Mouse (Mus musculus): ENCODE measurements around the gene Luc7l. TPM values are rescaled to one million over a fixed set of nuclear protein-coding genes. Genes with fewer than 3 reads are reported as not detected.

Luc7l gene
- total and polyA plus RNA-seq, 2 experiments, result 15.4 to 18.2 TPM

- 9% methylated on average over 6 of the region's 6 CpGs for WGBS
- Histone ChIP-seq H3K27me3 (ENCODE audit: control insufficient read depth, insufficient read depth, low read length) (no peaks in the 10 kb centered on the region), H3K9ac (ENCODE audit: low read depth, low read length) (no peak overlapping the region), H3K4me1 (ENCODE audit: control insufficient read depth, insufficient read depth, low read length) (no peaks in the 10 kb centered on the region), H3K36me3 (ENCODE audit: control insufficient read depth, insufficient read depth, low read length) (no peaks in the 10 kb centered on the region), H3K27ac (replicated peaks; ENCODE audit: insufficient read depth, low read depth, low read length) (no peak overlapping the region), H3K79me2 (ENCODE audit: control insufficient read depth, insufficient read depth, low read length) (no peaks in the 10 kb centered on the region), H3K4me3 (ENCODE audit: insufficient read depth, low read depth, low read length) (no peak overlapping the region)
- DNase-seq (ENCODE audit: extremely low read depth, low read depth, low spot score), result peak; percentile 24
- TF ChIP-seq POLR2A (IDR thresholded peaks at IDR 0.05; ENCODE audit: extremely low read depth, insufficient read depth, low read length) (no peak), CTCF (IDR thresholded peaks at IDR 0.05; ENCODE audit: low read depth, low read length) (peak; percentile 58)
Observed at GRCm38 (mm10) chr17:26314291-26314690, 61.6 kb downstream of the Luc7l start.

DNA sequence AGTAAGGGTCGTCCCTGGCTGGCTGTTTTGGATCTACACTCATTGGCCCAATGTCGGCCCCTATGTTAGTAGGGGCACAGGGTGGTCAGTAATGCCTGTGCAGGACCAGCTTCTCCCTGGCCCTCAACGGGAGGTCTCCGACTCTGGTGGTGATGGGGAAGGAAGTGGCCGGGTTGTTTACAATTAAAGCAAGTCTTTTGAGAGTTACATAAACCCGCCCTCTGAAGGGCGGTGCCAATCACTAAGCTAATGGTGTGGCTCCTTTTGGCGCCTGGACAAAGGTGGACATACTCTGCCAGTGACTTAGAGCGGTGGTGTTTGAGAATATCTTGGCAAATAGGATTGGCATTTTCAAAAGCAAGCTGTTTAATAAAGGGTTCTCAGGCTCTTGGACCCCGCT is 62.8 kb downstream of the Luc7l start:
- TF ChIP-seq POLR2A (IDR thresholded peaks at IDR 0.05; ENCODE audit: extremely low read depth, insufficient read depth, low read length), result no peak
- TF ChIP-seq CTCF (IDR thresholded peaks at IDR 0.05; ENCODE audit: low read depth, low read length), result no peak
- DNase-seq (ENCODE audit: extremely low read depth, low read depth, low spot score), result no peak
- WGBS, result 41% methylated on average over 10 of the region's 10 CpGs
- H3K27me3 ChIP-seq (ENCODE audit: control insufficient read depth, insufficient read depth, low read length), result no peaks in the 10 kb centered on the region
- no peaks in the 10 kb centered on the region for H3K4me1 ChIP-seq (ENCODE audit: control insufficient read depth, insufficient read depth, low read length)
- H3K79me2 ChIP-seq (ENCODE audit: control insufficient read depth, insufficient read depth, low read length), result no peaks in the 10 kb centered on the region
- H3K9ac ChIP-seq (ENCODE audit: low read depth, low read length), result no peak overlapping the region
- H3K36me3 ChIP-seq (ENCODE audit: control insufficient read depth, insufficient read depth, low read length), result no peaks in the 10 kb centered on the region
- H3K4me3 ChIP-seq (ENCODE audit: insufficient read depth, low read depth, low read length), result no peak overlapping the region
- H3K27ac ChIP-seq (replicated peaks; ENCODE audit: insufficient read depth, low read depth, low read length), result no peak overlapping the region

DNA sequence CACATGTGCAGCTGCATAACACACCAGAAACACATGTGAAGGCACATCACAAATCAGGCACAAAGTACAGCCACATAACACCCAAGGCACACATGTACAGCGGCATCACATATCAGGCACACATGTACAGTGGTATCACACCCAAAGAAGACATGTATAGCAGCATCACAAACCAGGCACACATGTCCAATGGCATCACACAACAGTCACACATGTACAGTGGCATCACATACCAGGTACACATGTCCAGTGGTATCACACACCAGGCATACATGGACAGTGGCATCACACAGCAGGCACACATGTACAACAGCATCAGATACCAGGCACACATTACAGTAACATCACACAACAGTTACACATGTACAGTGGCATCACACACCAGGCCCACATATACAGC is 65.7 kb downstream of the Luc7l start:
- no peak for TF ChIP-seq CTCF (IDR thresholded peaks at IDR 0.05; ENCODE audit: low read depth, low read length)
- no peak for TF ChIP-seq POLR2A (IDR thresholded peaks at IDR 0.05; ENCODE audit: extremely low read depth, insufficient read depth, low read length)

More for the DNA sequence above, 65.7 kb downstream of the Luc7l start:
- 100% methylated on average over 1 of the region's 1 CpGs for WGBS
- Histone ChIP-seq H3K79me2 (ENCODE audit: control insufficient read depth, insufficient read depth, low read length) (no peaks in the 10 kb centered on the region), H3K9ac (ENCODE audit: low read depth, low read length) (no peak overlapping the region), H3K36me3 (ENCODE audit: control insufficient read depth, insufficient read depth, low read length) (no peaks in the 10 kb centered on the region), H3K4me3 (ENCODE audit: insufficient read depth, low read depth, low read length) (no peak overlapping the region), H3K27me3 (ENCODE audit: control insufficient read depth, insufficient read depth, low read length) (no peaks in the 10 kb centered on the region; the same call in 1 of the 2 replicates), H3K27ac (replicated peaks; ENCODE audit: insufficient read depth, low read depth, low read length) (no peak overlapping the region), H3K4me1 (ENCODE audit: control insufficient read depth, insufficient read depth, low read length) (no peaks in the 10 kb centered on the region)
- no peak for DNase-seq (ENCODE audit: extremely low read depth, low read depth, low spot score)

Other genes with a start within 250 kb of the Luc7l start
- gene Rab11fip3, start 183.3 kb upstream of the Luc7l start, total RNA-seq (2014; rRNA removed), result 4.6 and 7.7 TPM in 2 replicates
- gene Rab11fip3, start 183.3 kb upstream of the Luc7l start, polyA plus RNA-seq (2012; rRNA removed), result 11.1 and 13.2 TPM in 2 replicates
- gene Decr2, start 162.6 kb upstream of the Luc7l start, total RNA-seq (2014; rRNA removed), result 179 and 237 TPM in 2 replicates
- gene Decr2, start 162.6 kb upstream of the Luc7l start, polyA plus RNA-seq (2012; rRNA removed), result 147 and 154 TPM in 2 replicates
- 6.2 and 7.0 TPM in 2 replicates for gene Nme4, start 157.3 kb upstream of the Luc7l start, total RNA-seq (2014; rRNA removed)
- gene Nme4, start 157.3 kb upstream of the Luc7l start, polyA plus RNA-seq (2012; rRNA removed), result 8.7 TPM in 2 replicates
- gene Tmem8, start 139.6 kb upstream of the Luc7l start, total RNA-seq (2014; rRNA removed), result 8.8 and 10.0 TPM in 2 replicates
- gene Tmem8, start 139.6 kb upstream of the Luc7l start, polyA plus RNA-seq (2012; rRNA removed), result 46.2 and 52.5 TPM in 2 replicates
- 64.5 and 67.9 TPM in 2 replicates for gene Mrpl28, start 129.4 kb upstream of the Luc7l start, total RNA-seq (2014; rRNA removed)
- 80.6 and 87.6 TPM in 2 replicates for gene Mrpl28, start 129.4 kb upstream of the Luc7l start, polyA plus RNA-seq (2012; rRNA removed)
- 8.4 and 9.3 TPM in 2 replicates for gene Axin1, start 114.2 kb upstream of the Luc7l start, total RNA-seq (2014; rRNA removed)
- gene Axin1, start 114.2 kb upstream of the Luc7l start, polyA plus RNA-seq (2012; rRNA removed), result 7.4 and 8.9 TPM in 2 replicates
- 1.6 and 6.0 TPM in 2 replicates for gene Pdia2, start 53.8 kb upstream of the Luc7l start, total RNA-seq (2014; rRNA removed)
- gene Pdia2, start 53.8 kb upstream of the Luc7l start, polyA plus RNA-seq (2012; rRNA removed), result not detected in 2 replicates
- gene Rgs11, start 49.9 kb upstream of the Luc7l start, total RNA-seq (2014; rRNA removed), result 0.09 and 0.40 TPM in 2 replicates
- gene Rgs11, start 49.9 kb upstream of the Luc7l start, polyA plus RNA-seq (2012; rRNA removed), result 0.22 and 0.25 TPM in 2 replicates
- not detected in 2 replicates for gene Arhgdig, start 45.1 kb upstream of the Luc7l start, total RNA-seq (2014; rRNA removed)
- gene Arhgdig, start 45.1 kb upstream of the Luc7l start, polyA plus RNA-seq (2012; rRNA removed), result 0.09 TPM in 1 of 2 replicates, not detected in the other
- 12.6 and 19.5 TPM in 2 replicates for gene Fam234a, start 8.7 kb upstream of the Luc7l start, total RNA-seq (2014; rRNA removed)
- 50.8 and 54.0 TPM in 2 replicates for gene Fam234a, start 8.7 kb upstream of the Luc7l start, polyA plus RNA-seq (2012; rRNA removed)
- gene Neurl1b, start 161.9 kb downstream of the Luc7l start, total RNA-seq (2014; rRNA removed), result 0.46 and 1.8 TPM in 2 replicates
- gene Neurl1b, start 161.9 kb downstream of the Luc7l start, polyA plus RNA-seq (2012; rRNA removed), result 0.57 and 0.83 TPM in 2 replicates